Mouse (Mus musculus): ENCODE data around the gene Rfx5. TPM values are rescaled to one million over a fixed set of nuclear protein-coding genes. Genes with fewer than 3 reads are reported as not detected.
A peak's percentile ranks its signal among the peaks of the same experiment; 100 is the strongest.
"Not testable (repeated sequence)": the region's sequence is repeated elsewhere in the genome, so short reads cannot be mapped to it uniquely, and the experiment has no call there.

Rfx5 gene
- polyA plus RNA-seq, 1 experiment from 2014 or later = 1.1 TPM

GRCm38 (mm10) chr3:94934564-94934963, 19.3 kb upstream of the Rfx5 start:
- ATAC-seq = not testable (repeated sequence)

GRCm38 (mm10) chr3:94935332-94935731, 18.5 kb upstream of the Rfx5 start:
- DNase-seq (peak; percentile 29), ATAC-seq (peak; percentile 13; the same call in 1 of the 2 replicates)
- H3K27me3 ChIP-seq (ENCODE audit: insufficient read depth, low read length); H3K36me3 ChIP-seq (replicated peaks; ENCODE audit: insufficient read depth, low read length); H3K4me3 ChIP-seq (ENCODE audit: low read depth, low read length); H3K9me3 ChIP-seq (ENCODE audit: low read length): not testable (repeated sequence)
- peak overlapping the region; percentile 60 for H3K27ac ChIP-seq (ENCODE audit: low read depth)
- 66% methylated on average over 3 of the region's 3 CpGs for WGBS (ENCODE audit: insufficient replicate concordance)
- H3K9ac ChIP-seq (replicated peaks) = 0 out of 2 replicates have a peak overlapping the region, but pooled peaks have one; percentile 30
- H3K4me1 ChIP-seq (ENCODE audit: insufficient read depth) = peaks cover 23% of the 10 kb centered on the region
- H3K4me2 ChIP-seq (ENCODE audit: low read depth, low read length) = peak overlapping the region; percentile 48; the same call in 1 of the 2 replicates

More at GRCm38 (mm10) chr3:94934564-94934963, 19.3 kb upstream of the Rfx5 start:
- DNase-seq = peak; percentile 11
- Histone ChIP-seq H3K4me1 (ENCODE audit: insufficient read depth) (peaks cover 23% of the 10 kb centered on the region), H3K4me2 (ENCODE audit: low read depth, low read length) (peak overlapping the region; percentile 48), H3K27ac (ENCODE audit: low read depth) (peak overlapping the region; percentile 44; the same call in 1 of the 2 replicates), H3K9ac (replicated peaks) (peak overlapping the region; percentile 31; the same call in 1 of the 2 replicates), H3K4me3 (ENCODE audit: low read depth, low read length) (peak overlapping the region; percentile 15; the same call in 1 of the 2 replicates)
- 0 out of 2 replicates have a peak, but pooled peaks have one; percentile 18 for TF ChIP-seq EP300 (IDR thresholded peaks at IDR 0.05; ENCODE audit: low read depth)
- not testable (repeated sequence) for H3K9me3 ChIP-seq (ENCODE audit: low read length); H3K27me3 ChIP-seq (ENCODE audit: insufficient read depth, low read length); H3K36me3 ChIP-seq (replicated peaks; ENCODE audit: insufficient read depth, low read length)
- WGBS (ENCODE audit: insufficient replicate concordance) = 62% methylated on average over 3 of the region's 3 CpGs

- not testable (repeated sequence) for ATAC-seq; H3K36me3 ChIP-seq (replicated peaks; ENCODE audit: insufficient read depth, low read length); DNase-seq; H3K4me3 ChIP-seq (ENCODE audit: low read depth, low read length); H3K9ac ChIP-seq (replicated peaks); H3K4me2 ChIP-seq (ENCODE audit: low read depth, low read length); H3K9me3 ChIP-seq (ENCODE audit: low read length); H3K27me3 ChIP-seq (ENCODE audit: insufficient read depth, low read length)
- peaks cover 15% of the 10 kb centered on the region for H3K4me1 ChIP-seq (ENCODE audit: insufficient read depth)
- TF ChIP-seq EP300 (IDR thresholded peaks at IDR 0.05; ENCODE audit: low read depth) = peak; percentile 52; the same call in 1 of the 2 replicates
- peak overlapping the region; percentile 29; the same call in 1 of the 2 replicates for H3K27ac ChIP-seq (ENCODE audit: low read depth)
- 56% methylated on average over 5 of the region's 5 CpGs for WGBS (ENCODE audit: insufficient replicate concordance)
These were observed 17.7 kb upstream of the Rfx5 start for GRCm38 (mm10) chr3:94936147-94936546.

GRCm38 (mm10) chr3:94937194-94937593, 16.7 kb upstream of the Rfx5 start:
- WGBS (ENCODE audit: insufficient replicate concordance) = 84% methylated on average over 6 of the region's 7 CpGs
- not testable (repeated sequence) for H3K4me3 ChIP-seq (ENCODE audit: low read depth, low read length); H3K9ac ChIP-seq (replicated peaks); H3K36me3 ChIP-seq (replicated peaks; ENCODE audit: insufficient read depth, low read length); H3K27ac ChIP-seq (ENCODE audit: low read depth); ATAC-seq; H3K9me3 ChIP-seq (ENCODE audit: low read length); DNase-seq; H3K4me2 ChIP-seq (ENCODE audit: low read depth, low read length); H3K27me3 ChIP-seq (ENCODE audit: insufficient read depth, low read length)
- peaks cover 10% of the 10 kb centered on the region for H3K4me1 ChIP-seq (ENCODE audit: insufficient read depth)

GRCm38 (mm10) chr3:94940033-94940432, 13.8 kb upstream of the Rfx5 start:
- H3K4me1 ChIP-seq (ENCODE audit: insufficient read depth); H3K36me3 ChIP-seq (replicated peaks; ENCODE audit: insufficient read depth, low read length); H3K27ac ChIP-seq (ENCODE audit: low read depth); H3K9me3 ChIP-seq (ENCODE audit: low read length); H3K4me2 ChIP-seq (ENCODE audit: low read depth, low read length); H3K27me3 ChIP-seq (ENCODE audit: insufficient read depth, low read length); H3K9ac ChIP-seq (replicated peaks); DNase-seq; ATAC-seq; H3K4me3 ChIP-seq (ENCODE audit: low read depth, low read length): not testable (repeated sequence)
- 76% methylated on average over 9 of the region's 9 CpGs for WGBS (ENCODE audit: insufficient replicate concordance)

- peak; percentile 92 for ATAC-seq
These were observed 11.5 kb upstream of the Rfx5 start for GRCm38 (mm10) chr3:94942211-94942967.

More at GRCm38 (mm10) chr3:94942211-94942967, 11.5 kb upstream of the Rfx5 start:
- peak; percentile 72 for DNase-seq
- not testable (repeated sequence) for H3K9me3 ChIP-seq (ENCODE audit: low read length); H3K27me3 ChIP-seq (ENCODE audit: insufficient read depth, low read length); H3K4me2 ChIP-seq (ENCODE audit: low read depth, low read length); H3K36me3 ChIP-seq (replicated peaks; ENCODE audit: insufficient read depth, low read length); H3K4me3 ChIP-seq (ENCODE audit: low read depth, low read length); H3K9ac ChIP-seq (replicated peaks); H3K4me1 ChIP-seq (ENCODE audit: insufficient read depth)
- peak; percentile 86 for TF ChIP-seq EP300 (IDR thresholded peaks at IDR 0.05; ENCODE audit: low read depth)
- peak overlapping the region; percentile 64; the same call in 1 of the 2 replicates for H3K27ac ChIP-seq (ENCODE audit: low read depth)
- WGBS (ENCODE audit: insufficient replicate concordance) = 46% methylated on average over 8 of the region's 9 CpGs
